Mouse (Mus musculus) lung, postnatal 0 days (tissue): ENCODE results near the gene Aqp8. TPM values are rescaled to one million over a fixed set of nuclear protein-coding genes. Genes with fewer than 3 reads are reported as not detected.

Experiments
- ATAC-seq: fragments of 200-750 bp; cut with Nextera tagmentation; 2 replicates; pipeline ENCODE4 v1.8.0; 2017; ENCODE audit warnings: moderate library complexity
- DNase-seq: peaks from one replicate; pipeline ENCODE4 v3.0.0-alpha.2; 2016; ENCODE audit warnings: low spot score
- H3K27ac ChIP-seq: fragments of 300-500 bp; sonication (generic); 2 replicates; pipeline ENCODE4 v1.5.1; 2014; ENCODE audit warnings: antibody characterized with exemption, mild to moderate bottlenecking, low read length, mixed read lengths
- H3K27me3 ChIP-seq: fragments of 300-500 bp; sonication (generic); replicated peaks from 2 replicates; pipeline ENCODE4 v1.6.1; 2014; ENCODE audit warnings: low read length, mixed read lengths; ENCODE audit not compliant: insufficient read depth
- H3K36me3 ChIP-seq: fragments of 300-500 bp; sonication (generic); 2 replicates; pipeline ENCODE4 v1.6.1; 2014; ENCODE audit warnings: low read length, mixed read lengths; ENCODE audit not compliant: insufficient read depth
- H3K4me1 ChIP-seq: fragments of 300-500 bp; sonication (generic); 2 replicates; pipeline ENCODE4 v1.6.1; 2014; ENCODE audit warnings: antibody characterized with exemption, low read depth, low read length, mixed read lengths; ENCODE audit not compliant: insufficient read depth
- H3K4me2 ChIP-seq: fragments of 300-500 bp; sonication (generic); replicated peaks from 2 replicates; pipeline ENCODE4 v1.6.1; 2014; ENCODE audit warnings: low read depth, mild to moderate bottlenecking, low read length, moderate library complexity, mixed read lengths
- H3K4me3 ChIP-seq: fragments of 300-500 bp; sonication (generic); 2 replicates; pipeline ENCODE4 v1.5.1; 2014; ENCODE audit warnings: low read depth, low read length
- H3K9ac ChIP-seq: fragments of 300-500 bp; sonication (generic); replicated peaks from 2 replicates; pipeline ENCODE4 v1.6.1; 2014; ENCODE audit warnings: low read depth, mild to moderate bottlenecking
- H3K9me3 ChIP-seq: fragments of 300-500 bp; sonication (generic); 2 replicates; pipeline ENCODE4 v1.6.1; 2016; ENCODE audit warnings: low read length, mixed read lengths
- CTCF ChIP-seq: IDR thresholded peaks from 2 replicates; pipeline ENCODE4 v1.5.1; 2016; ENCODE audit warnings: antibody characterized with exemption, mild to moderate bottlenecking
- EP300 ChIP-seq: IDR thresholded peaks from 2 replicates; pipeline ENCODE4 v1.6.1; 2016; ENCODE audit warnings: antibody characterized with exemption, mild to moderate bottlenecking, control low read depth
- WGBS: fragments of 180-500 bp; shearing (Covaris S2); extraction: QIAGEN DNeasy Blood & Tissue Kit; methylation state at CpG from one replicate; pipeline ENCODE4 v1.1.7; 2014; 5-methylcytosine and 5-hydroxymethylcytosine counted together
- polyA plus RNA-seq: library from polyadenylated mRNA; unstranded; fragments of >200 nt; fragmentation: Nextera tagmentation; extraction: Ambion mirVana; gene quantifications from 2 replicates; pipeline ENCODE4 v1.2.1, GENCODE M21; 2015

Aqp8 gene
- polyA plus RNA-seq, 1 experiment from 2014 or later: not detected

- Histone ChIP-seq H3K9me3 (no peaks in the 10 kb centered on the region), H3K4me2 (no peak overlapping the region), H3K27me3 (no peaks in the 10 kb centered on the region), H3K4me1 (peaks cover 7% of the 10 kb centered on the region; the same call in 1 of the 2 replicates), H3K36me3 (no peaks in the 10 kb centered on the region), H3K9ac (no peak overlapping the region), H3K4me3 (no peak overlapping the region), H3K27ac (no peak overlapping the region)
- no peak for ATAC-seq
- 17% methylated on average over 1 of the region's 1 CpGs for WGBS
- DNase-seq: peak; percentile 65
- TF ChIP-seq EP300 (no peak), CTCF (no peak)
Measured at GRCm38 (mm10) chr7:123503358-123503757, 41.3 kb downstream of the Aqp8 start.

- no peaks in the 10 kb centered on the region for H3K27me3 ChIP-seq
- H3K9me3 ChIP-seq: no peaks in the 10 kb centered on the region
- H3K27ac ChIP-seq: no peak overlapping the region
- H3K9ac ChIP-seq: no peak overlapping the region
- H3K4me1 ChIP-seq: no peaks in the 10 kb centered on the region
- no peak for ATAC-seq
- H3K4me3 ChIP-seq: no peak overlapping the region
- no peaks in the 10 kb centered on the region for H3K36me3 ChIP-seq
- 78% methylated on average over 7 of the region's 7 CpGs for WGBS
- no peak for DNase-seq
- no peak overlapping the region for H3K4me2 ChIP-seq
- no peak for TF ChIP-seq CTCF
- TF ChIP-seq EP300: no peak
Measured at GRCm38 (mm10) chr7:123507946-123508345, 45.9 kb downstream of the Aqp8 start.

Other genes with a start within 250 kb of the Aqp8 start
- gene Slc5a11, start 247.5 kb upstream of the Aqp8 start, polyA plus RNA-seq: 0.11 TPM in 1 of 2 replicates, not detected in the other
- gene Lcmt1, start 92.5 kb upstream of the Aqp8 start, polyA plus RNA-seq: 24.4 and 26.0 TPM in 2 replicates
- gene Arhgap17, start 92.4 kb upstream of the Aqp8 start, polyA plus RNA-seq: 13.4 and 14.5 TPM in 2 replicates
- gene Zkscan2, start 38.2 kb downstream of the Aqp8 start, polyA plus RNA-seq: 0.19 and 0.26 TPM in 2 replicates